Mouse (Mus musculus): ENCODE data around the gene AI464131.

AI464131 gene

GRCm38 (mm10) chr4:41502986-41503412 is at the start of gene AI464131:
Gene AI464131, minus strand, starts transcription at chr4:41503076.
- no peak for DNase-seq (ENCODE audit: extremely low read depth, low read depth, low spot score)

DNA sequence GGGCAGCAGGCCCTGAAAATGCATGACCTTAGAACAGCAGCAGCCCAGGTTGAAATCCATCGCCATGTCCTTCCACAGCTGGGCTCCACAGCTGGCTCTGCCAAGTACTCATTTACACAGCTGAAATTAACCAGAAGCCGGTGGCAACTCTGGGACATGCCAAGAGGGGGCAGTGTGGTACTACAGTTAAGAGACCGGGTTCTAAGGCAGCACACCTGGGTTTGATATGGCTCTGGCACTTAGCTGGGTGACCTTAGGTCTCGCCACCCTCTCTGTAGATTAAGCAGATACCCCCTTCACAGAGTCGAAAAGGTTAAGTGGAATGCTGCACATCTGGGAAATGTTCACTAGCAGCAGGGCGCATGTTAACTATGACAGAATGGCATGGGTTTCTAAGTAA is 49.7 kb upstream of the AI464131 start:
- DNase-seq (ENCODE audit: extremely low read depth, low read depth, low spot score) = no peak

DNA sequence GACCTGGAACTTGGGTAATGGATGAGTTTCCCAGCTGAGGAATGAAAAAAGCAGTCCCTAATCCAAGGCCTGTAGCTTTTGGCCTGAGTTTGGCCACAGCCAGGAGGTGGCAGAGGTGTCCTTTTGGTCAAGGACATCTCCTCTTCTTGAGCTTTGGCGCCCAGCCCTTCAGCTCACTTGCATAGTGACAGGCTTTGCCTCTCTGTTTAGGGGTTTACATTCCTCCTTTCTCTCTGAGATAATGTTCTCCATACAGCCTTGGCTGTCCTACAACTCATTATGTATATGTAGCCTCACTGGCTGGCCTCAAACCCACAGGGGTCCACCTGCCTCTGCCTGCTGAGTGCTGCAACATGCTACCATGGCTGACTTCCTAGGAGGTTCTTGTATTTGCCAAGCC is 44.2 kb upstream of the AI464131 start:
- no peak for DNase-seq (ENCODE audit: extremely low read depth, low read depth, low spot score)

- no peak for DNase-seq (ENCODE audit: extremely low read depth, low read depth, low spot score)
These were observed 43.1 kb upstream of the AI464131 start for GRCm38 (mm10) chr4:41545985-41546384.

GRCm38 (mm10) chr4:41542136-41542535 is 39.3 kb upstream of the AI464131 start:
- no peak for DNase-seq (ENCODE audit: extremely low read depth, low read depth, low spot score)

DNA sequence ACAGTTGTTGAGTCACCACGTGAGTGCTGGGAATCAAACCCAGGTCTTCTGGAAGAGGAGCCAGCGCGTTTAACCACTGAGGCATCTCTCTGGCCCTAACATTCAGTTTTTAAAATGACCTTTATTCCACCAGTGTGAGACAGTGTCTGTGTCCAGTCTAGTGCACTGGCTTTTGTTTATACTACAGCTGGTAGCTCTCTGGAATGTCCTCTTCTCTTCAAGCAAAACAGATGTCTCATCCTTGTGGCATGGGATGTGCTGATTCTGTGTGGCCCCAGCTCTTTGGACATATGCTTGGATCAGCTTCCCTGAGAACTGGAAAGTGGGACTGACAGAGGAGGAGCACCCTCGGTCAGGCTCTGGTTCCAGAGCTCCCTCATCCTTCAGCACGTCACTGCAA is 32.0 kb upstream of the AI464131 start:
- no peak for DNase-seq (ENCODE audit: extremely low read depth, low read depth, low spot score)

- DNase-seq (ENCODE audit: extremely low read depth, low read depth, low spot score) = no peak
These were observed 29.5 kb upstream of the AI464131 start for GRCm38 (mm10) chr4:41532420-41532819.

GRCm38 (mm10) chr4:41527996-41528395 is 25.1 kb upstream of the AI464131 start:
- no peak for DNase-seq (ENCODE audit: extremely low read depth, low read depth, low spot score)

DNA sequence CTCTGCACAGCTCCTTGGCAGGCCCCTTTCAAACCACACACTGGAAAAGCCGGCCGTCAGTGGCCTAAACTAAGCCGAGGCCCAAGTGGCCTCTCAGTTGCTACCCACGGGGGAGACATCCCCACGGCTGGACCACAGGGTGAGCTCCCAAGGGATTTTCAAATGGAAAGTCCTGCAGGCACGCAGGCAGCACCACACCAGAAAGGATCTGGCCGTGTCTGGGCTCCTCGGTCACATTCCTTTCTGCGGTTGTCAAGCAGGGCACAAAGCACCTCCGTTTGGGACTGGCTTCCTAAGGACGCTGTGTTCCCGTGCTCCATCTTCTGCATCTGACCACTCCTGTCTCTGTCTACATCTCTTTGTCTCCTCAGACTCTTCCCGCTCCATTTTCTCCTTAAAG is 24.2 kb upstream of the AI464131 start:
- DNase-seq (ENCODE audit: extremely low read depth, low read depth, low spot score) = no peak

- no peak for DNase-seq (ENCODE audit: extremely low read depth, low read depth, low spot score)
These were observed 23.7 kb upstream of the AI464131 start for GRCm38 (mm10) chr4:41526553-41526952.

GRCm38 (mm10) chr4:41524829-41525228 is 22.0 kb upstream of the AI464131 start:
- no peak for DNase-seq (ENCODE audit: extremely low read depth, low read depth, low spot score)

DNA sequence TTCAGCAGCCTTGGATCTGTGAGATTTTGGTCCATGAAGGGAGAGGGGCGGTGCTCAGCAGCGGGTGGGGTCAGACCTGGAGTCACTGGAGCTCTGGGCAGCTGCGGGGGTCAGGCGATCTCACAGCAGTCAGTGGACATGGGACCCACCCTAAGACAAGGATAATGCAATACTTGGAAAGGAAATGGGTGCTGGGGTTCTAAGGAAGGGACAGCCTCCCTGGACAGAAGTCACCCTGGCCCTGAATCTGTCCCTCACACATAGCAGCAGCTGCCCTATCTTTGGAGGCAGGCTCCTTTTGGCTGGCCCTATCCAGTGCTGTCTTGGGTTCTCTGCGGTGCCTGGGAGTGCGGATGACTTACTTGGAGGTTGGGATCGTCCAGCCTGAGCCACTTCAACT is 21.0 kb upstream of the AI464131 start:
- DNase-seq (ENCODE audit: extremely low read depth, low read depth, low spot score) = no peak

- DNase-seq (ENCODE audit: extremely low read depth, low read depth, low spot score) = no peak
These were observed 19.9 kb upstream of the AI464131 start for GRCm38 (mm10) chr4:41522788-41523187.

- no peak for DNase-seq (ENCODE audit: extremely low read depth, low read depth, low spot score)
These were observed 19.3 kb upstream of the AI464131 start for GRCm38 (mm10) chr4:41522136-41522535.

- DNase-seq (ENCODE audit: extremely low read depth, low read depth, low spot score) = no peak
These were observed 17.8 kb upstream of the AI464131 start for GRCm38 (mm10) chr4:41520641-41521040.

GRCm38 (mm10) chr4:41519195-41519594 is 16.3 kb upstream of the AI464131 start:
- no peak for DNase-seq (ENCODE audit: extremely low read depth, low read depth, low spot score)

GRCm38 (mm10) chr4:41518349-41518748 is 15.5 kb upstream of the AI464131 start:
- DNase-seq (ENCODE audit: extremely low read depth, low read depth, low spot score) = no peak

DNA sequence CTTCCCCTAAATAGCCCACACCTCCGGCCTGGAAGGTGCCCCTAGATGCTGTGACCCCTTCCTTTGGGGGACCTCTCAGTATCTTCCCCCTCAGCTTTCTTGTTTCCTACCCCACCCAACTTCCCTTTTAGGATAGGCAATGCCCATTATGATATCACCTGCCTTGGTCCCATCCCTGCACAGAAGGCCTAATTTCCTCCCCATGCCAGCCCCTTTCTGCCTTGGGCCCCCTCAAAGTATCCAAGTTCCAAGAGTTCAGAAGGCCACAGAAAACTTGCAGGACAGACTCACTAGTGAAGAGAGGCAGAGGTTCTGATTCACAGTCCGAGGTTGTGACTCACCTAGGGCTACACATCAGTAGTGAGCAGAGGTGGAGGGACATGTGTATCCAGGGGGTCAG is 14.4 kb upstream of the AI464131 start, which contains the start of gene 1110017D15Rik:
TSS of gene 1110017D15Rik (minus strand) at position 101 of the 400 bp plus-strand sequence.
- no peak for DNase-seq (ENCODE audit: extremely low read depth, low read depth, low spot score)

DNA sequence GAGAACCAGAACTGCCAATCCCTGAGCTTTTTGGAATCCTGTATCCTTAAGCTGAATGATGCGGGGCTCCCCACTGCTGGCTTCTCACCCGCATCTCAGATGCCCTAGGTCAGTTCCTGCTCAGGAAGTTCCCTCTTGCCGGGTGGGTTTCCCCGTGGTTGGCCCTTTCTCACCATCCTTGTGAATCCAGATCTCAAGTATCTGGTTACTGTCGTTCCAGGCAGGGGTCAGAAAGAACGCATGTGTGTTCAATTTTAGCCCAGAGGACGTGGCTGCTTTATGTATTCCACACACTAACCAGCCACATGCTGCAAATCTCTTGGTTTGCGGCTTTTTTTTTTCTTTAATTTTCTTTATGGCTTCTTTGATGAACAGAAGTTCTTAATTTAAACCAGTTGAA is 10.8 kb upstream of the AI464131 start:
- no peak for DNase-seq (ENCODE audit: extremely low read depth, low read depth, low spot score)

DNA sequence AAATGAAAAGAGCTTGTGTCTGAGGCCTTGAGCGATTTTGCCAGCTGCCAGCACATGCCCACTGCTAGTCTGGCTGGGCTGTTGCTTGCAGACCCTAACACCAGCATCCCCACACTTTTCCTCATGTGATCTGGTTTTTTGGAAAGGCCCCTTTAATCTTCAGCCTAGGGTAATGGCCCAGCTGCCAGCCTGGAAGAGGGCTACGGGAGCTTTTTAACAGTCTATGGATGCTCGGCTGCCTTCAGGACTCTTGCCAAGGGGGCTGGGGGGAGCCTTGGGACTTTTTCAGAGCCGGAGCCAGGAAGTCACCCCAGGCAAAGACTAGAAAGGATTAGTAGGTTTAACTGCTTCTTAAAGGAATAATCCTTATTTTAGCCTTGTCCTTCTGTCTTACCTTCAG is 10.4 kb upstream of the AI464131 start:
- no peak for DNase-seq (ENCODE audit: extremely low read depth, low read depth, low spot score)

- DNase-seq (ENCODE audit: extremely low read depth, low read depth, low spot score) = no peak
These were observed 5.1 kb upstream of the AI464131 start for GRCm38 (mm10) chr4:41507998-41508397.

- DNase-seq (ENCODE audit: extremely low read depth, low read depth, low spot score) = no peak
These were observed 4.5 kb upstream of the AI464131 start for GRCm38 (mm10) chr4:41507326-41507924.

GRCm38 (mm10) chr4:41506906-41507305 is 4.0 kb upstream of the AI464131 start:
- no peak for DNase-seq (ENCODE audit: extremely low read depth, low read depth, low spot score)
